Mouse (Mus musculus) midbrain, embryonic 10.5 days (tissue): Measurements from ENCODE around the gene Ppp4r1. TPM values are rescaled to one million over a fixed set of nuclear protein-coding genes. Genes with fewer than 3 reads are reported as not detected.

Experiments used
- DNase-seq: peaks from one replicate; pipeline ENCODE4 v3.0.0-alpha.2; 2017; ENCODE audit warnings: low spot score
- H3K27ac ChIP-seq: fragments of 300-500 bp; sonication (generic); replicated peaks from 2 replicates; pipeline ENCODE4 v1.5.1; 2016; ENCODE audit warnings: mild to moderate bottlenecking
- H3K27me3 ChIP-seq: fragments of 300-500 bp; sonication (generic); 2 replicates; pipeline ENCODE4 v1.6.1; 2016; ENCODE audit warnings: low read depth, mild to moderate bottlenecking; ENCODE audit not compliant: poor library complexity, severe bottlenecking
- H3K36me3 ChIP-seq: fragments of 300-500 bp; sonication (generic); 2 replicates; pipeline ENCODE4 v1.6.1; 2016; ENCODE audit warnings: mild to moderate bottlenecking, moderate library complexity
- H3K4me1 ChIP-seq: fragments of 300-500 bp; sonication (generic); 2 replicates; pipeline ENCODE4 v1.6.1; 2016
- H3K4me3 ChIP-seq: fragments of 300-500 bp; sonication (generic); 2 replicates; pipeline ENCODE4 v1.5.1; 2016; ENCODE audit warnings: mild to moderate bottlenecking, moderate library complexity
- H3K9me3 ChIP-seq: fragments of 300-500 bp; sonication (generic); replicated peaks from 2 replicates; pipeline ENCODE4 v1.6.1; 2016; ENCODE audit warnings: mild to moderate bottlenecking
- WGBS: fragments of 180-500 bp; shearing (Covaris S2); methylation state at CpG from one replicate; pipeline ENCODE4 v1.1.7; 2016; 5-methylcytosine and 5-hydroxymethylcytosine counted together
- polyA plus RNA-seq: library from polyadenylated mRNA; unstranded; fragments of >200 nt; fragmentation: Nextera tagmentation; extraction: Ambion mirVana; gene quantifications from 2 replicates; pipeline ENCODE4 v1.2.1, GENCODE M21; 2016

Ppp4r1 gene
- polyA plus RNA-seq, 1 experiment from 2014 or later: 58.2 TPM

GRCm38 (mm10) chr17:65827119-65827840 is 44.9 kb downstream of the Ppp4r1 start:
- no peak for DNase-seq
- peaks cover 7% of the 10 kb centered on the region; the same call in 1 of the 2 replicates for H3K4me1 ChIP-seq
- WGBS: 77% methylated on average over 16 of the region's 16 CpGs
- no peak overlapping the region for H3K4me3 ChIP-seq
- peaks cover 88% of the 10 kb centered on the region for H3K36me3 ChIP-seq
- no peak overlapping the region; the same call in 1 of the 2 replicates for H3K27ac ChIP-seq
- H3K9me3 ChIP-seq: no peaks in the 10 kb centered on the region
- H3K27me3 ChIP-seq: no peaks in the 10 kb centered on the region

- peaks cover 7% of the 10 kb centered on the region; the same call in 1 of the 2 replicates for H3K4me1 ChIP-seq
- no peaks in the 10 kb centered on the region for H3K9me3 ChIP-seq
- H3K4me3 ChIP-seq: no peak overlapping the region
- peaks cover 88% of the 10 kb centered on the region for H3K36me3 ChIP-seq
- WGBS: 92% methylated on average over 5 of the region's 5 CpGs
- no peak for DNase-seq
- no peaks in the 10 kb centered on the region for H3K27me3 ChIP-seq
- 0 out of 2 replicates have a peak overlapping the region, but pooled peaks have one; percentile 13 for H3K27ac ChIP-seq
Observed at GRCm38 (mm10) chr17:65827904-65828303, 45.5 kb downstream of the Ppp4r1 start.

GRCm38 (mm10) chr17:65828951-65829350 is 46.6 kb downstream of the Ppp4r1 start:
- DNase-seq: no peak
- no peaks in the 10 kb centered on the region for H3K27me3 ChIP-seq
- peaks cover 7% of the 10 kb centered on the region; the same call in 1 of the 2 replicates for H3K4me1 ChIP-seq
- peaks cover 91% of the 10 kb centered on the region for H3K36me3 ChIP-seq
- no peak overlapping the region for H3K27ac ChIP-seq
- no peaks in the 10 kb centered on the region for H3K9me3 ChIP-seq
- WGBS: 95% methylated on average over 11 of the region's 11 CpGs
- H3K4me3 ChIP-seq: no peak overlapping the region

GRCm38 (mm10) chr17:65830216-65830863 is 48.0 kb downstream of the Ppp4r1 start:
- H3K27me3 ChIP-seq: no peaks in the 10 kb centered on the region
- peaks cover 89% of the 10 kb centered on the region for H3K36me3 ChIP-seq
- H3K9me3 ChIP-seq: no peaks in the 10 kb centered on the region
- no peak overlapping the region for H3K27ac ChIP-seq
- peaks cover 7% of the 10 kb centered on the region; the same call in 1 of the 2 replicates for H3K4me1 ChIP-seq
- H3K4me3 ChIP-seq: no peak overlapping the region
- no peak for DNase-seq
- WGBS: 92% methylated on average over 13 of the region's 13 CpGs

- Histone ChIP-seq H3K27ac (no peak overlapping the region), H3K4me1 (no peaks in the 10 kb centered on the region), H3K27me3 (no peaks in the 10 kb centered on the region), H3K4me3 (no peak overlapping the region), H3K9me3 (no peaks in the 10 kb centered on the region), H3K36me3 (peaks cover 98% of the 10 kb centered on the region)
- DNase-seq: no peak
- WGBS: 93% methylated on average over 3 of the region's 3 CpGs
Observed at GRCm38 (mm10) chr17:65833891-65834290, 51.5 kb downstream of the Ppp4r1 start.

- 87% methylated on average over 3 of the region's 3 CpGs for WGBS
- H3K27ac ChIP-seq: no peak overlapping the region
- no peaks in the 10 kb centered on the region for H3K9me3 ChIP-seq
- H3K27me3 ChIP-seq: no peaks in the 10 kb centered on the region
- peaks cover 98% of the 10 kb centered on the region for H3K36me3 ChIP-seq
- no peak overlapping the region for H3K4me3 ChIP-seq
- H3K4me1 ChIP-seq: no peaks in the 10 kb centered on the region
- no peak for DNase-seq
Observed at GRCm38 (mm10) chr17:65836746-65837145, 54.4 kb downstream of the Ppp4r1 start.

GRCm38 (mm10) chr17:65839541-65840256 is 57.3 kb downstream of the Ppp4r1 start:
- no peaks in the 10 kb centered on the region for H3K27me3 ChIP-seq
- H3K36me3 ChIP-seq: peaks cover 99% of the 10 kb centered on the region
- no peaks in the 10 kb centered on the region for H3K4me1 ChIP-seq
- no peaks in the 10 kb centered on the region for H3K9me3 ChIP-seq
- 91% methylated on average over 7 of the region's 7 CpGs for WGBS
- no peak overlapping the region for H3K4me3 ChIP-seq
- no peak for DNase-seq
- no peak overlapping the region for H3K27ac ChIP-seq

GRCm38 (mm10) chr17:65842669-65843381 is 60.5 kb downstream of the Ppp4r1 start:
- WGBS: 91% methylated on average over 10 of the region's 10 CpGs
- Histone ChIP-seq H3K4me3 (no peak overlapping the region), H3K36me3 (peaks cover 96% of the 10 kb centered on the region), H3K27ac (no peak overlapping the region), H3K4me1 (no peaks in the 10 kb centered on the region), H3K27me3 (no peaks in the 10 kb centered on the region), H3K9me3 (no peaks in the 10 kb centered on the region)
- no peak for DNase-seq

GRCm38 (mm10) chr17:65845423-65845822 is 63.0 kb downstream of the Ppp4r1 start:
- Histone ChIP-seq H3K36me3 (peaks cover 93% of the 10 kb centered on the region), H3K4me1 (no peaks in the 10 kb centered on the region), H3K4me3 (no peak overlapping the region), H3K9me3 (no peaks in the 10 kb centered on the region), H3K27ac (no peak overlapping the region), H3K27me3 (no peaks in the 10 kb centered on the region)
- whole genome bisulfite sequencing: 91% methylated on average over 6 of the region's 6 CpGs
- DNase-seq: no peak

- peaks cover 93% of the 10 kb centered on the region for H3K36me3 ChIP-seq
- no peaks in the 10 kb centered on the region for H3K27me3 ChIP-seq
- H3K4me3 ChIP-seq: no peak overlapping the region
- DNase-seq: no peak
- no peaks in the 10 kb centered on the region for H3K4me1 ChIP-seq
- H3K9me3 ChIP-seq: no peaks in the 10 kb centered on the region
- WGBS: 86% methylated on average over 11 of the region's 11 CpGs
- no peak overlapping the region for H3K27ac ChIP-seq
Observed at GRCm38 (mm10) chr17:65847694-65848449, 65.5 kb downstream of the Ppp4r1 start.

GRCm38 (mm10) chr17:65850487-65850886 is 68.1 kb downstream of the Ppp4r1 start:
- Histone ChIP-seq H3K9me3 (no peaks in the 10 kb centered on the region), H3K27ac (no peak overlapping the region), H3K4me3 (no peak overlapping the region), H3K27me3 (no peaks in the 10 kb centered on the region), H3K4me1 (no peaks in the 10 kb centered on the region), H3K36me3 (peaks cover 85% of the 10 kb centered on the region)
- no peak for DNase-seq
- WGBS: 92% methylated on average over 17 of the region's 17 CpGs

GRCm38 (mm10) chr17:65851749-65852148 is 69.4 kb downstream of the Ppp4r1 start:
- Histone ChIP-seq H3K4me1 (no peaks in the 10 kb centered on the region), H3K4me3 (no peak overlapping the region), H3K9me3 (no peaks in the 10 kb centered on the region), H3K27me3 (no peaks in the 10 kb centered on the region), H3K36me3 (peaks cover 87% of the 10 kb centered on the region), H3K27ac (no peak overlapping the region)
- WGBS: 94% methylated on average over 6 of the region's 6 CpGs
- no peak for DNase-seq
